Mouse (Mus musculus) 416B (cell line): ENCODE data around the gene Hrh2.

ENCODE experiments used
- DNase-seq: peaks from one replicate; pipeline ENCODE4 v3.0.0; 2011; ENCODE audit warnings: low read depth

Hrh2 gene

GRCm38 (mm10) chr13:54192021-54192481, at the start of gene Hrh2:
Gene Hrh2 (plus strand): TSS chr13:54192129.
- DNase-seq = no peak

DNA sequence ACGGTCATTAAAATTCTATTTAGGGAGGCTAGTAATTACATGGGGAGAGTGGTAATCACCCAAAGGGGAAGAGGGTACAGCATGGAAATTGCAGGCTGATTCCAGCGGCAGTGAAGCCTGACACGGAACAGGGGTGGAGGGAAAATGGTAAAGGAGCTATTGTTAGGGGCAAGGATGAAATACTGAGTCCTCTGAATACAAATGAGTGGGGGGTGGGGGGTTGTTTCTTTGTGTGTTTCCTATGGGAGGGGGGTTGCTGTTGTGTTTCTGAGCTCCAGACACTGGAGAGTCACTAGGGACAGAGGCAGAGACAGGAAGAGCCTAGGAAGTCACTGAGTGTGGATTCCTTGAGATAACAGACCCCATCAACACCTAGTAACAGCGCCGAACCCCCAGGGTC, 48.1 kb upstream of the Hrh2 start:
- DNase-seq = no peak

GRCm38 (mm10) chr13:54144624-54145023, 47.3 kb upstream of the Hrh2 start:
- DNase-seq = no peak

- peak; percentile 21 for DNase-seq
These were observed 44.6 kb upstream of the Hrh2 start for GRCm38 (mm10) chr13:54147328-54147727.

DNA sequence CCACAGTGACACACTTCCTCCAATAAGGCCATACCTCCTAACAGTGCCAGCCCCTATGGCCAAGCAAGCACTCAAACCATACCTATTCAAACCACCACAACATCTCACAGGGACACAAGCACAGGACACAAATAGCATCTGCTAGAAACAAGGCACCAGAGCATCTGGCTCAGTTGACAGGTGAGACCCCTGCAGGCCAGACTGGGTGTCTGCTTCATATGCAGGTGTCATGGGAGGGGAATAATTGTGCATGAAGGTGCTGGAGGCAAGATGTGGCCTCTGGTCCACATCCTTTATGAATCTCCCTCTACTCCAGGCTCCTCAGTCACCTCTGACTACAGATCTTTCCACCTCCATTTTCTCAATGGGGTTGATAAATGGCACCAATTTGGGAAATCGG, 39.5 kb upstream of the Hrh2 start:
- DNase-seq = no peak

GRCm38 (mm10) chr13:54152911-54153310, 39.0 kb upstream of the Hrh2 start:
- DNase-seq = no peak

DNA sequence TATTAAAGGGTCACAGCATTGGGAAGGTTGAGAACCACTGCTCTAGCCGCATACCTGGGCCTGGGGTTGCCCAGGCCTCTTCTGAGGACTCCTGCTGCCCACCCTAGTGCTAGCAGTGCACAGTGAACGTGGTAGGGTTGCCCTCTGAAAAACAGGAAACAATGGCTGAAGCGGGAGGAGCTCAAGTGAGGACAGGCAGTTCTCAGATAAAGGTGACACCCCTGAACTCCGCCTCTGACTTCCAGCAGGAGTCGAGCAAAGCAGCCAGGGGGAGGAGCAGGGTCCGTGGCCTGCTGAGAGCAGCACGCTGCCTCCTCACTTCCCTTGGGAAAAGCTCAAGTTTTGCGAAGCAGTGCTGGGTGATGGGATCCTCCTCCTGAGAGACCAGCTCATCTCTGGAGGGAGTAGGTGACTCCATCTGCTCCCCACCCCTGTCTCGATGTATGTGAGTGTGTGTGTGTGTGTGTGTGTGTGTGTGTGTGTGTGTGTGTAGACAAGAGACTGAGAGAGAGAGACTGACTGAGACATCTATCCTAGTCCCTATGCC, 38.2 kb upstream of the Hrh2 start:
- DNase-seq = peak; percentile 38

- DNase-seq = no peak
These were observed 36.1 kb upstream of the Hrh2 start for GRCm38 (mm10) chr13:54155822-54156221.

DNA sequence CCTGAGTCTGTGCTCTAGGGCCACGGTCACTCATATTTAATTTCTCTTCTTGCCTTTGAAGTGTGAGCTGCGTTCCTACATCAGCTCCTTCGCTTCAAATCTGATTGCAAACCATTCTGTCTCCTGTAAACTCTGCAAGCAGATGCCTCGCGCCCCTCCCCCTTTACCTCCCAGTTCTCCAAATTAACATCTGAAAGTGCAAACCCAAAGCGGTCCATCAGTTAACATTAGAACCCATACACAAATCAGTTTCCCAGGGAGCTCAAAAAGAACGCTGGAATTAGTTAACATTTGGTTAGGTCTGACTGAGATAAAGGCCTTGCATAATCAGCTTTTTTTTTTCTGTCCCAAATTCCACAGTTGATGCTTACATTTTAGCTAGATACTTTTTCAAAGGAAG, 32.7 kb upstream of the Hrh2 start:
- DNase-seq = no peak

GRCm38 (mm10) chr13:54159756-54160155, 32.2 kb upstream of the Hrh2 start:
- DNase-seq = no peak

- peak; percentile 51 for DNase-seq
These were observed 31.4 kb upstream of the Hrh2 start for GRCm38 (mm10) chr13:54160546-54160945.

DNA sequence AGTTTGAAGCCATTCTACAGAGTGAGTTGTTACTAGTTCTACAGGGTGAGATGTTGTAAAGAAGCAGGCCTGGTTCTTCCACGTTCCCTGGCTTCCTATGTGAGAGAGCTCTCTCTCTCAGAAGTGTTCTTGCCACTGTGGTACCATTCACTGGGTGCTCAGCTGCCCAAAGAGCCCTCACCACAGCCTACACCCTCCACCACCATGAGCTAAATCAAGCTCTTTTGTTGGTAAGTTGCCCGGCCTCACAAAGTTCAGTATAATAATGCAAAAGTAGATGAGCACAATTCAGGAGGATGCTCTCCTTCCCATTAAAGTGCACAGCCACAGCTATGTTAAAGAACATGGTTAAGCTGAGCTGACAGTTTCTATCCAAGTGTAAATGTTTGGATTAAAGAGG, 30.4 kb upstream of the Hrh2 start:
- no peak for DNase-seq

GRCm38 (mm10) chr13:54163363-54163762, 28.6 kb upstream of the Hrh2 start:
- DNase-seq = no peak

DNA sequence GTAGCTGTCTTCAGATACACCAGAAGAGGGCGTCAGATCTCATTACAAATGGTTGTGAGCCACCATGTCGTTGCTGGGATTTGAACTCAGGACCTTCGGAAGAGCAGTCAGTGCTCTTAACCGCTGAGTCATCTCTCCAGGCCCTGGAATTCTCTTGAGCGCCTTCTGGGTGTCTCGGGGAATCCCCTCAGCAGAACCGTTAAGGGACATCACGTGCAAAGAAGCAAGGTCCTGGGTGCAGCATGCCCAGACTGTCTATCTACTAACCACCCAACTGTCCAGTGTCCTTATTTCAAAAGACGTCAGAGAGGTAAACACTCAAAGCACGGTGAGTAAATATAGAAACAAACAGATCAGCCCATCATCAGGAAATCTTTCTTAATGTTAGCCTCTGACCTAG, 27.5 kb upstream of the Hrh2 start:
- no peak for DNase-seq

GRCm38 (mm10) chr13:54165066-54165465, 26.9 kb upstream of the Hrh2 start:
- no peak for DNase-seq

DNA sequence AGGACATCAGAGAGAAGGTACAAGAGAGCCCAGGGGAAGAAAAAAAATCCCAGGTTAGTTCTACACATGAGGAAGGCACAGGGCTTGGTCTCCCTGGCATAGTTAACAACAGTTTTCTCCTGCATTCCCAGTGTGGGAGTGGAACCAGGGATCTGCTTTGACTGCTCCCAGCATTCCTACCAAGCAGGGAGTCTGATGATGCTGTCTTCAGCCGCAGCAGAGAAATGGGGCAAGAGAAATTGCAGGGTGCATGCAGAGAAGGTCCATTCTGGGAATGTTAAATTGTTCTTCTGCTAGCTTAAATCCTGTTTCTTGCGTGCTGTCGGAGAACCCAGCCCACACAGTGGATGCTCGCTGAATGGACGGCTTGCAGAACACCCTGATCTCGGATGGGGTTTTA, 26.2 kb upstream of the Hrh2 start:
- no peak for DNase-seq

GRCm38 (mm10) chr13:54167036-54167435, 24.9 kb upstream of the Hrh2 start:
- DNase-seq = no peak

GRCm38 (mm10) chr13:54168675-54169074, 23.3 kb upstream of the Hrh2 start:
- DNase-seq = no peak

DNA sequence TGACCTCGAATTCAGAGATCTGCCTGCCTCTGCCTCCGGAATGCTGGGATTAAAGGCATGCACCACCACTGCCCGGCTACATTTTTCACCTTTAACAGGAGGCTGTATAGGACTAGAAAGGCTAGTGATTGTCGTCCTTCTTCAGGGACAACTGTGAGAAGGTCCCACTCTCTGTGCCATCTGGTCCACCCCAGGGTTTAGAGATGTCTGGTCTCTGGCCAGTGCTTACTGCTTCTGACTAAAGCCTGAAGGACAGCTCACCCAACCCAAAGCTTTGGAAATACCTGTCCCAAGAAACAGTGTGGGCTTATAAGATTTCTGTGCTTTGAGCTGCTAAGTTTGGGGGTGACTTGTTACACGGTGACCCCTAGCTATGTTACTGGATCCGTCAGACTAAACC, 21.6 kb upstream of the Hrh2 start:
- no peak for DNase-seq

GRCm38 (mm10) chr13:54171346-54171745, 20.6 kb upstream of the Hrh2 start:
- DNase-seq = no peak

DNA sequence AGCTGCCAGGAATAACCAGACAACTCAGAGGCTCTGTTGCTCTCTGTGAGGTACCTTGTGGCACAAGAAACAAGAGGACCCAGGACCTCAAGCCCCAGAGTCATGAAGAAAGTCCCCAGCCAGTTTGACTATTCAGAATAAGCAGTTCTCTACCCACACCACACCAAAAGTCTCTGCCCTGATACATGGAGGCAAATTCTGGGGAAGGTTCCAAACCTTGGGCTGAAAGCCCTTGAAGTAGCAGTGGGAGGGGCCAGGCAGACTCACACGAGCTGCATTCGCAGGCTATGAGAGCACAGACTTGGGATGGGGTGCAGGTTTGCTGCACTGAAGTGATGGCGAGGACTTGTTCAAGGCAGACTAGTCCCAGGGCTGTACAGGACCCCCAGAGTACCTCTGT, 20.2 kb upstream of the Hrh2 start:
- no peak for DNase-seq

DNA sequence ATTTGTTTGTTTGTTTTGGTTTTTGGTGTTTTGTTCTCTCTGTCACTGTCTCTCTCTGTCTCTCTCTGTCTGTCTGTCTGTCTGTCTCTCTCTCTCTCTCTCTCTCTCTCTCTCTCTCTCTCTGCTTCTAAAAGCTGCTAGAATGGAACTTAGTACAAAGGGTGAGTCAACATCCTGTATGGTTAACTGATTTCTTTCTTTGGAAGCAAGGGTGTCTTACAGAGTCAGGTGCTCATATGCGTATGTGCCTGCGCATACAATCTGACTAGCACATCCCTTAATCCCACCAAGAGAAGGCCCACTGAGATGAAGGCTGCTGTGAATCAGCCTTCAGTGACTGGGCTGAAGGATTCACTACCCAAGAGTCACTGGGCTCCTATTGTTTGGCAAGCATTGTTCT, 18.0 kb upstream of the Hrh2 start:
- peak; percentile 90 for DNase-seq

GRCm38 (mm10) chr13:54174703-54175102, 17.2 kb upstream of the Hrh2 start:
- peak; percentile 57 for DNase-seq

GRCm38 (mm10) chr13:54175426-54175825, 16.5 kb upstream of the Hrh2 start:
- DNase-seq = peak; percentile 97
